In genomic region chrX:6400398-6401020, GRCm38 (mm10) we compare ENCODE assay signal across 8 mouse cellular contexts. TPM values are rescaled to one million over a fixed set of nuclear protein-coding genes. Genes with fewer than 3 reads are reported as not detected.
DNase-seq lines count a peak whose midpoint lies in the region; ATAC-seq and TF ChIP-seq lines count a peak whose summit lies in the region.

No protein-coding gene starts in this region.

- peak overlapping the region; percentile 73 for H3K4me2 ChIP-seq in stomach, postnatal 0 days (replicated peaks; ENCODE audit: low read depth)

- H3K4me3 ChIP-seq in thymus, adult 2 months (ENCODE audit: control insufficient read depth, insufficient read depth, low read length) = peak overlapping the region; percentile 38
- H3K4me3 ChIP-seq in heart, adult 2 months = peak overlapping the region; percentile 60
- peak overlapping the region; percentile 59 for H3K4me3 ChIP-seq in stomach, postnatal 0 days (ENCODE audit: low read depth, low read length)

- H3K79me2 ChIP-seq in heart, adult 2 months (replicated peaks; ENCODE audit: control insufficient read depth, insufficient read depth, low read length) = no peaks in the 10 kb centered on the region; the same call in 1 of the 2 replicates

- no peak for DNase-seq in thymus, adult 2 months
- no peak for DNase-seq in thymus, postnatal 10 days (ENCODE audit: low spot score in 2 of 2)
- DNase-seq in cerebellum, postnatal 36 days = peak; percentile 1 to 5
- peak; percentile 18 to 40 for DNase-seq in heart, adult 2 months
- DNase-seq in kidney, adult 9 months = peak; percentile 22
- DNase-seq in mesoderm, embryonic 11.5 days (ENCODE audit: low read depth, low spot score) = peak; percentile 41
- peak; percentile 23 for DNase-seq in stomach, postnatal 0 days (ENCODE audit: low spot score)
- no peak for DNase-seq in frontal cortex, postnatal 25 days (ENCODE audit: low spot score in 2 of 2)

- no peaks in the 10 kb centered on the region for H3K4me1 ChIP-seq in thymus, adult 2 months (replicated peaks; ENCODE audit: control insufficient read depth, insufficient read depth, low read length)
- peaks cover 2% of the 10 kb centered on the region for H3K4me1 ChIP-seq in heart, adult 2 months (ENCODE audit: control insufficient read depth, insufficient read depth, low read length)
- no peaks in the 10 kb centered on the region for H3K4me1 ChIP-seq in stomach, postnatal 0 days (replicated peaks; ENCODE audit: control insufficient read depth, insufficient read depth)

- H3K27ac ChIP-seq in thymus, adult 2 months (ENCODE audit: control insufficient read depth, insufficient read depth, low read length) = no peak overlapping the region
- peak overlapping the region; percentile 45 for H3K27ac ChIP-seq in heart, adult 2 months
- H3K27ac ChIP-seq in stomach, postnatal 0 days (replicated peaks) = peak overlapping the region; percentile 45; the same call in 1 of the 2 replicates

- H3K27me3 ChIP-seq in thymus, adult 2 months (ENCODE audit: control insufficient read depth, insufficient read depth, low read length) = no peaks in the 10 kb centered on the region
- H3K27me3 ChIP-seq in heart, adult 2 months (ENCODE audit: control insufficient read depth, insufficient read depth, low read length) = no peaks in the 10 kb centered on the region
- no peaks in the 10 kb centered on the region for H3K27me3 ChIP-seq in stomach, postnatal 0 days (ENCODE audit: control insufficient read depth, insufficient read depth, low read length)

- no peaks in the 10 kb centered on the region for H3K36me3 ChIP-seq in thymus, adult 2 months (ENCODE audit: control insufficient read depth, insufficient read depth, low read length)
- H3K36me3 ChIP-seq in heart, adult 2 months (ENCODE audit: control insufficient read depth, insufficient read depth, low read length) = no peaks in the 10 kb centered on the region
- H3K36me3 ChIP-seq in stomach, postnatal 0 days (ENCODE audit: control insufficient read depth, insufficient read depth, low read length) = no peaks in the 10 kb centered on the region

- no peak for TF ChIP-seq EP300 in heart, adult 2 months (IDR thresholded peaks at IDR 0.05; ENCODE audit: insufficient read depth, low read depth, low read length)
- no peak for TF ChIP-seq EP300 in stomach, postnatal 0 days (optimal IDR thresholded peaks at IDR 0.05)

- H3K9me3 ChIP-seq in stomach, postnatal 0 days (ENCODE audit: control insufficient read depth, low read length) = no peaks in the 10 kb centered on the region

- TF ChIP-seq CTCF in thymus, adult 2 months (IDR thresholded peaks at IDR 0.05; ENCODE audit: borderline replicate concordance, control insufficient read depth, extremely low read depth, insufficient read depth, low read length, poor library complexity) = no peak
- no peak for TF ChIP-seq CTCF in heart, adult 2 months (IDR thresholded peaks at IDR 0.05)
- peak; percentile 7; the same call in 1 of the 2 replicates for TF ChIP-seq CTCF in stomach, postnatal 0 days (IDR thresholded peaks at IDR 0.05; ENCODE audit: low read depth)

- peak overlapping the region; percentile 79 for H3K9ac ChIP-seq in heart, adult 2 months (ENCODE audit: low read depth, low read length)
- peak overlapping the region; percentile 59 for H3K9ac ChIP-seq in stomach, postnatal 0 days (ENCODE audit: low read length)

- intact Hi-C loops in heart, adult 2 months (cut with DNase I) = no loop called here

- ATAC-seq in stomach, postnatal 0 days (ENCODE audit: low FRiP score, low TSS enrichment) = peak; percentile 44

- no peak for TF ChIP-seq POLR2A in thymus, adult 2 months (IDR thresholded peaks at IDR 0.05; ENCODE audit: control insufficient read depth, extremely low read depth, insufficient read depth, low read length, poor library complexity)
- no peak for TF ChIP-seq POLR2A in heart, adult 2 months (IDR thresholded peaks at IDR 0.05; ENCODE audit: insufficient read depth, low read depth, low read length)

- 4% methylated on average over 24 of the region's 49 CpGs for WGBS in thymus, adult 2 months
- WGBS in heart, adult 2 months = 15% methylated on average over 40 of the region's 49 CpGs
- WGBS in stomach, postnatal 0 days = 14% methylated on average over 32 of the region's 49 CpGs

RNA-seq across cellular contexts. Expression of gene Shroom4, which starts 0.9 kb away (rescaled TPM):
- polyA plus RNA-seq in thymus, adult 2 months (2012; rRNA removed) = 0.61 and 1.3 TPM in 2 replicates
- 10 to 100 TPM; 13.5 to 14.8 TPM for total RNA-seq in heart, adult 2 months (2021)
- polyA plus RNA-seq in heart, adult 2 months (2012; rRNA removed) = 5.1 and 7.7 TPM in 2 replicates
- 0.59 and 0.76 TPM in 2 replicates for polyA plus RNA-seq in stomach, postnatal 0 days (2015; fragmentation: Nextera tagmentation; extraction: Ambion mirVana)

Comparison
In these comparisons a context has a peak if more than half of its experiments do, and no peak if none do; other contexts are left out.
1. DNase-seq: peak in cerebellum, postnatal 36 days (2 of 2), heart, adult 2 months (2 of 2), kidney, adult 9 months (single experiment), mesoderm, embryonic 11.5 days (single experiment) and stomach, postnatal 0 days (single experiment); none in thymus, adult 2 months (single experiment), thymus, postnatal 10 days (0 of 2) and frontal cortex, postnatal 25 days (0 of 2).
2. Peak in every context shown above with its lines, with median percentiles within 50 percentile points of each other: H3K4me3 ChIP-seq.